Mouse (Mus musculus) midbrain, embryonic 13.5 days (tissue): ENCODE measurements at regions not wholly inside any gene's neighbourhood (a gene's known extent, or its start where the extent isn't known, plus 50 kb on each side); places are given as distances from the start of the nearest gene placed in this dataset.

ENCODE experiments used
- ATAC-seq: fragments of 200-750 bp; cut with Nextera tagmentation; 2 replicates; pipeline ENCODE4 v1.8.0; 2017; ENCODE audit warnings: mild to moderate bottlenecking, moderate TSS enrichment, moderate library complexity
- H3K27ac ChIP-seq: fragments of 300-500 bp; sonication (generic); 2 replicates; pipeline ENCODE4 v1.5.1; 2015; ENCODE audit warnings: inconsistent platforms, mild to moderate bottlenecking, moderate library complexity
- H3K27me3 ChIP-seq: fragments of 300-500 bp; sonication (generic); 2 replicates; pipeline ENCODE4 v1.6.1; 2015; ENCODE audit warnings: mild to moderate bottlenecking, inconsistent platforms
- H3K36me3 ChIP-seq: fragments of 300-500 bp; sonication (generic); 2 replicates; pipeline ENCODE4 v1.6.1; 2015; ENCODE audit warnings: mild to moderate bottlenecking, inconsistent platforms
- H3K4me1 ChIP-seq: fragments of 300-500 bp; sonication (generic); replicated peaks from 2 replicates; pipeline ENCODE4 v1.6.1; 2015; ENCODE audit warnings: inconsistent platforms
- H3K4me2 ChIP-seq: fragments of 300-500 bp; sonication (generic); replicated peaks from 2 replicates; pipeline ENCODE4 v1.6.1; 2015; ENCODE audit warnings: moderate library complexity, mild to moderate bottlenecking, inconsistent platforms
- H3K4me3 ChIP-seq: fragments of 300-500 bp; sonication (generic); replicated peaks from 2 replicates; pipeline ENCODE4 v1.5.1; 2015; ENCODE audit warnings: mild to moderate bottlenecking, inconsistent platforms
- H3K9ac ChIP-seq: fragments of 300-500 bp; sonication (generic); replicated peaks from 2 replicates; pipeline ENCODE4 v1.6.1; 2015; ENCODE audit warnings: mild to moderate bottlenecking, inconsistent platforms
- H3K9me3 ChIP-seq: fragments of 300-500 bp; sonication (generic); 2 replicates; pipeline ENCODE4 v1.6.1; 2016; ENCODE audit warnings: mild to moderate bottlenecking, inconsistent platforms
- WGBS: fragments of 180-500 bp; shearing (Covaris S2); methylation state at CpG from one replicate; pipeline ENCODE4 v1.1.7; 2015; 5-methylcytosine and 5-hydroxymethylcytosine counted together

GRCm38 (mm10) chr3:83562026-83562425, 204.1 kb upstream of the Sfrp2 start:
- Histone ChIP-seq H3K4me2 (no peak overlapping the region), H3K27me3 (no peaks in the 10 kb centered on the region), H3K4me3 (no peak overlapping the region), H3K9me3 (no peaks in the 10 kb centered on the region), H3K4me1 (peaks cover 6% of the 10 kb centered on the region), H3K27ac (no peak overlapping the region), H3K9ac (no peak overlapping the region), H3K36me3 (no peaks in the 10 kb centered on the region)
- 63% methylated on average over 3 of the region's 3 CpGs for WGBS
- no peak for ATAC-seq

DNA sequence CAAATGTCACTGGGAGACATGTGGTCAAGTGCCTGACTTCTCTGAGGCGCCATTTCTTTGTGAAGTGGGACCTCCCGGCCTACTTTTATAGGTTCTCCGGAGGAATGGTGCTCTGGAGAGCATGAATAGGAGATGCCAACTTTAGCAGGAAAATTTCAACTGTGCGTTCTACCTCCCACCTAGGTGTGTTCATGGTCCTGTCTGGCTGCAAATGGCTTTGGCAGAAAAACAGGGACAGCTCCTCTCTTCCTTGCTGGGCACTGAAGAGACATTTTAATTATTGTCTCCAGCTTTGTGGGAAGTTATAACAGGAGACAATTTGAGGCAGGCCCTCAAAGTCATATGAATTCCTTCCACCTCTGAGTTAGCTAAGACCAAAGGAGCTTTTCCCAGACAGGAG, 190.6 kb upstream of the Sfrp2 start:
- Histone ChIP-seq H3K27ac (no peak overlapping the region), H3K9me3 (no peaks in the 10 kb centered on the region), H3K9ac (no peak overlapping the region), H3K4me2 (no peak overlapping the region), H3K4me1 (no peaks in the 10 kb centered on the region), H3K27me3 (no peaks in the 10 kb centered on the region), H3K4me3 (no peak overlapping the region), H3K36me3 (no peaks in the 10 kb centered on the region)
- 95% methylated on average over 4 of the region's 4 CpGs for WGBS
- ATAC-seq: no peak

GRCm38 (mm10) chr3:83576155-83576554, 190.0 kb upstream of the Sfrp2 start:
- 98% methylated on average over 2 of the region's 2 CpGs for WGBS
- Histone ChIP-seq H3K4me1 (no peaks in the 10 kb centered on the region), H3K27me3 (no peaks in the 10 kb centered on the region), H3K9me3 (no peaks in the 10 kb centered on the region), H3K9ac (no peak overlapping the region), H3K4me2 (no peak overlapping the region), H3K36me3 (no peaks in the 10 kb centered on the region), H3K27ac (no peak overlapping the region), H3K4me3 (no peak overlapping the region)
- no peak for ATAC-seq

DNA sequence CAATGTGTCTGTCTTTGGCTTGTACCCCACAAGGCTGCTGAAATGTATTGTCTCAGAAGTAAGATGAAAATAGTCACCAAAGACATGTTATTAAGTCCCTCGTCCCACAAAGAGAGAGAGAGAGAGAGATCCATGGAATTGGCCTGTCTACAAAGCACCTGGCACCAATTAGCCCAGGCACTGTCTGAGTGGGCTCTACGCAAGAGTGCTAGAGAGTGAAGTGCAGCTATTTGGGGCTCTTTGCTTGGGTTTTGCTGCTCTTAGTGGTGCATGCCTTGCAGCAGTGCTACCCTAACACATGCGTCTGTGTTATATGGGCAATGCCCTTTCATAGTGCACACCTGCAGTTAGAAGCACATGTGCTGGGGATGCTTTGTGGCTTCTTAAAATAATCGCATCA, 185.4 kb upstream of the Sfrp2 start:
- Histone ChIP-seq H3K4me1 (no peaks in the 10 kb centered on the region), H3K27ac (no peak overlapping the region), H3K9ac (no peak overlapping the region), H3K4me2 (no peak overlapping the region), H3K27me3 (0 out of 2 replicates have a peak, but pooled peaks cover 1% of the 10 kb centered on the region), H3K9me3 (0 out of 2 replicates have a peak, but pooled peaks cover 2% of the 10 kb centered on the region), H3K4me3 (no peak overlapping the region), H3K36me3 (no peaks in the 10 kb centered on the region)
- 77% methylated on average over 4 of the region's 4 CpGs for WGBS
- ATAC-seq: no peak

DNA sequence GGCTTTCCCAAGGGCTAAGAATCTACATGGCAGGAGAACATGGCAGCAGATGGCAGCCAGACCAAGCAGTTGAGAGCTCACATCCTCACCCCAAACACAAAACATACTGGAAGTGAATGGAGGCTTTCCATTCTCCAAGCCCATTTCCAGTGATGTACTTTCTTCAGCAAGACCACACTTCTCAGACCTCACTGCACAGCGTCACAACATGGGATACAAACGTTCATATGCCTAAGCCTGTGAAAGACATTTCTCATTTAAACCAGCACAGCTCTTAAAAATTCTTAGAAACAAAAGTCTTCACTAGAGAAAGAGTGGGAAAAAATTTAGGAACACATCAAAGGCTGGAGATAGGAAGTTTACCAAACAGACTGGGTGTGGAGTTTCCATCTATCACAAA, 183.9 kb upstream of the Sfrp2 start:
- Histone ChIP-seq H3K9me3 (0 out of 2 replicates have a peak, but pooled peaks cover 2% of the 10 kb centered on the region), H3K27me3 (0 out of 2 replicates have a peak, but pooled peaks cover 6% of the 10 kb centered on the region), H3K4me3 (no peak overlapping the region), H3K4me1 (no peaks in the 10 kb centered on the region), H3K4me2 (no peak overlapping the region), H3K9ac (no peak overlapping the region), H3K27ac (no peak overlapping the region), H3K36me3 (no peaks in the 10 kb centered on the region)
- no peak for ATAC-seq
- WGBS: 70% methylated on average over 2 of the region's 2 CpGs

- no peak for ATAC-seq
- 0 out of 2 replicates have a peak, but pooled peaks cover 2% of the 10 kb centered on the region for H3K9me3 ChIP-seq
Measured at GRCm38 (mm10) chr3:83583071-83583672, 182.9 kb upstream of the Sfrp2 start.

DNA sequence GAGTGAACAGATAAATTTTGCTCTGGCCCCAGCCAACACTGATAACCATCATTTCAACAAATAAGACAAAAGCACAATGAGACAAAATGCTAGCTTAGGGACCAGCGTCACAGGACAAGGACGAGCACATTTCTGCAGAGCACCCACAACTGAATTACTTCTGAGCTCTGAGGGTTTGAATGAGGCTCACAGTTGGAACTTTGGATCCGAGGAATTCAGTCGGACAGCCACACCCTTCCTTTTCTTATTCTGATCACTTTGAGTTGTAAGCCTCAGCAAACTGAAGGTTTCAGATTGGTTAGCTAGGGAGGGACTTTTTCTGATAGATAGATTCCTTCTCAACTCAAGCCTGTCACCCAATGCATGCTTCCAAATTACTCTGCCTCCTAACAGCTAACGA, 180.0 kb upstream of the Sfrp2 start:
- 0 out of 2 replicates have a peak, but pooled peaks cover 6% of the 10 kb centered on the region for H3K27me3 ChIP-seq
- H3K4me2 ChIP-seq: no peak overlapping the region
- H3K36me3 ChIP-seq: no peaks in the 10 kb centered on the region
- peaks cover 5% of the 10 kb centered on the region; the same call in 1 of the 2 replicates for H3K4me1 ChIP-seq
- H3K9ac ChIP-seq: no peak overlapping the region
- H3K9me3 ChIP-seq: 0 out of 2 replicates have a peak, but pooled peaks cover 2% of the 10 kb centered on the region
- H3K27ac ChIP-seq: no peak overlapping the region
- 34% methylated on average over 5 of the region's 5 CpGs for WGBS
- H3K4me3 ChIP-seq: no peak overlapping the region
- ATAC-seq: no peak

More at GRCm38 (mm10) chr3:83583071-83583672, 182.9 kb upstream of the Sfrp2 start:
- 0 out of 2 replicates have a peak, but pooled peaks cover 6% of the 10 kb centered on the region for H3K27me3 ChIP-seq
- no peaks in the 10 kb centered on the region for H3K36me3 ChIP-seq
- H3K27ac ChIP-seq: no peak overlapping the region
- H3K4me1 ChIP-seq: no peaks in the 10 kb centered on the region
- no peak overlapping the region for H3K4me3 ChIP-seq
- WGBS: 16% methylated on average over 8 of the region's 8 CpGs
- H3K9ac ChIP-seq: no peak overlapping the region
- H3K4me2 ChIP-seq: no peak overlapping the region

DNA sequence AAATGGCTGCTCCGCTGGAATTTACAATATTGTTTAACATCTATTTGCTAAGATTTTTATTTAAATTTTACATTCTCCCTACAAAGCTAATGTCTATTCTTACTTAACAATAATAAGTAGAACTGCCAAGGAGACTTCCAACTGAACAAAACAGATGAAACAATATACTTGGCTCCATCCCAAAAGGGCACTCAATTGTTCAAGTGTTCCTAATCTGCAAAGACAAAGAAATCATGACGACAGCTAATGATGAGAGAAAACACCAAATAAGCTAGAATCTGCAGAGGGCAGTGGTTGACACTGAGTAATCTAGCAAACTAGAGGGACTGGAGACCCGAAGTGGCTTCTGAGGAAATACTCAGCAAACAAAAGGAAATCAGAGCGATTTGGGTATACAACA, 179.6 kb upstream of the Sfrp2 start:
- no peak overlapping the region for H3K9ac ChIP-seq
- H3K27ac ChIP-seq: no peak overlapping the region
- H3K4me3 ChIP-seq: no peak overlapping the region
- ATAC-seq: no peak
- H3K4me2 ChIP-seq: no peak overlapping the region
- no peaks in the 10 kb centered on the region for H3K36me3 ChIP-seq
- 0 out of 2 replicates have a peak, but pooled peaks cover 2% of the 10 kb centered on the region for H3K9me3 ChIP-seq
- H3K27me3 ChIP-seq: 0 out of 2 replicates have a peak, but pooled peaks cover 6% of the 10 kb centered on the region
- H3K4me1 ChIP-seq: peaks cover 5% of the 10 kb centered on the region; the same call in 1 of the 2 replicates
- WGBS: 70% methylated on average over 4 of the region's 4 CpGs

GRCm38 (mm10) chr3:83589127-83589526, 177.0 kb upstream of the Sfrp2 start:
- Histone ChIP-seq H3K27ac (no peak overlapping the region), H3K9me3 (0 out of 2 replicates have a peak, but pooled peaks cover 2% of the 10 kb centered on the region), H3K4me3 (no peak overlapping the region), H3K27me3 (0 out of 2 replicates have a peak, but pooled peaks cover 6% of the 10 kb centered on the region), H3K4me2 (0 out of 2 replicates have a peak overlapping the region, but pooled peaks have one; percentile 24), H3K9ac (no peak overlapping the region), H3K36me3 (no peaks in the 10 kb centered on the region), H3K4me1 (peaks cover 5% of the 10 kb centered on the region; the same call in 1 of the 2 replicates)
- no peak for ATAC-seq
- WGBS: 18% methylated on average over 8 of the region's 8 CpGs

DNA sequence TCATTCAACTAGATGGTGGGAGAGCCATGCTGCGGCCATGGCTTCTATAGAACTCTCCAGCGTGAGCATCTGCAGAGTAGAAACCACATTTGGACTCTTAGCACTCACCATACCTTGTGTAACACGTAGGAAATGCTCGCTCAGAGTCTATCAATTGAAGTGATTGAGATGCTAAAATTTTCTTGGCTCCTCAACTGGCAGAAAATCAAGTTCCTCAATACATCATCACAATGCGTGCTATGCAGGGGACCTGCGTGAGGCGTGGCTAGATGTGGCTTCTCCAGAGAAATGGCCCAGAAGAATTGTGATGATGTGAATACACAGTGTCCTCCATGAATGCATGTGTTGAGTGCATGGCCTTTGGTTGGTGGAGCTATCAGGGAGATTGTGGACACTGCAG, 174.9 kb upstream of the Sfrp2 start:
- H3K36me3 ChIP-seq: no peaks in the 10 kb centered on the region
- no peaks in the 10 kb centered on the region for H3K27me3 ChIP-seq
- no peak overlapping the region for H3K4me2 ChIP-seq
- no peak overlapping the region for H3K9ac ChIP-seq
- H3K9me3 ChIP-seq: no peaks in the 10 kb centered on the region
- 95% methylated on average over 7 of the region's 7 CpGs for WGBS
- peaks cover 5% of the 10 kb centered on the region; the same call in 1 of the 2 replicates for H3K4me1 ChIP-seq
- ATAC-seq: no peak
- no peak overlapping the region for H3K4me3 ChIP-seq
- H3K27ac ChIP-seq: no peak overlapping the region

DNA sequence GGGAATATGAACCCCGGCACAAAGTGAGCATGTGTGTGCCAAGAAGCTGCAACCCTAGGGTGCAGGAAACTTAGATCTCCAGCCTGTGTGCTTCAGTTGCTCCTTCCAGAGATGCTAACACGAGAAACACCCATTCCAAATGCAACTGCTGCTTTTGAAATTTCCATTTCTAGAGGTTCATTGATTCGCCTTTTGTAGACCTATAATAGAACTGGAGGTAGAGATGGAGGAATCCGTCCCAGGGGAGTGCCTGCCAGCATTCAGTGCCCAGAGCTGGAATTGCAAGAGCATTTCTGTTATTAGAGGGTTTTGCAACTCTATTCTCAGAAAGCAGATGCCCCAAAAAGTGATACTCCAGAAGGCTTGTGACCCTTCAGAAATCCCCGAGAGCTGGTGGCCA, 172.8 kb upstream of the Sfrp2 start:
- no peaks in the 10 kb centered on the region for H3K36me3 ChIP-seq
- no peak for ATAC-seq
- 76% methylated on average over 5 of the region's 5 CpGs for WGBS

GRCm38 (mm10) chr3:83601506-83601905, 164.6 kb upstream of the Sfrp2 start:
- no peaks in the 10 kb centered on the region for H3K36me3 ChIP-seq
- no peaks in the 10 kb centered on the region for H3K27me3 ChIP-seq
- no peak overlapping the region for H3K4me3 ChIP-seq
- no peaks in the 10 kb centered on the region for H3K4me1 ChIP-seq
- no peaks in the 10 kb centered on the region for H3K9me3 ChIP-seq
- H3K27ac ChIP-seq: no peak overlapping the region
- 79% methylated on average over 4 of the region's 4 CpGs for WGBS
- H3K4me2 ChIP-seq: no peak overlapping the region
- no peak overlapping the region for H3K9ac ChIP-seq
- no peak for ATAC-seq

More for the DNA sequence above, 172.8 kb upstream of the Sfrp2 start:
- no peak overlapping the region for H3K4me3 ChIP-seq
- H3K9ac ChIP-seq: no peak overlapping the region
- H3K4me2 ChIP-seq: no peak overlapping the region
- H3K27ac ChIP-seq: no peak overlapping the region
- H3K9me3 ChIP-seq: no peaks in the 10 kb centered on the region
- H3K27me3 ChIP-seq: no peaks in the 10 kb centered on the region
- peaks cover 5% of the 10 kb centered on the region; the same call in 1 of the 2 replicates for H3K4me1 ChIP-seq
